Mouse (Mus musculus): ENCODE results near the gene Gm5089. TPM values are rescaled to one million over a fixed set of nuclear protein-coding genes. Genes with fewer than 3 reads are reported as not detected.

The Gm5089 gene
- total RNA-seq, 2 experiments from 2014 or later = 0.28 to 0.50 TPM

DNA sequence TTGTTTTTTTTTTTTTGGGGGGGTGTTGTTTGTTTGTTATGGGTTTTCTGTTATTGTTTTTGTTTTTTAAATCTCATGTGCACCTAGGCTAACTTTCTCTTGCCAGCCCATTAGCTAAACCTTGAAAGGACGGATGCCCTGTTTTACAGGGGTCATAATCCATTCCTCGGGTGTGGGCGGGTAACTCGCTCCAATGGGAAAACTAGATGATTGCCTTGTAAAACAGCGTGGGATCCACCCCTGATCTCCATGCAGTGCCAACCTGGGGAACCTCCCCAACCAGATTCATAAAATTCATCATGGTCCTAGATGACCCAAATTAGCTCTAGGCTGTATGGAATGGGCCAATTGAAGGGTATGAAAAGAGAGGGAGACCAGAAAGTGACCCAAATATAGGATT lies 51.0 kb downstream of the Gm5089 start:
- intact Hi-C loops (cut with DNase I) = loop anchor here (10.0 kb wide), 1 partner anchor 55 kb away; the partner anchor contains the start of gene Gm5089
- DNase-seq = no peak

DNA sequence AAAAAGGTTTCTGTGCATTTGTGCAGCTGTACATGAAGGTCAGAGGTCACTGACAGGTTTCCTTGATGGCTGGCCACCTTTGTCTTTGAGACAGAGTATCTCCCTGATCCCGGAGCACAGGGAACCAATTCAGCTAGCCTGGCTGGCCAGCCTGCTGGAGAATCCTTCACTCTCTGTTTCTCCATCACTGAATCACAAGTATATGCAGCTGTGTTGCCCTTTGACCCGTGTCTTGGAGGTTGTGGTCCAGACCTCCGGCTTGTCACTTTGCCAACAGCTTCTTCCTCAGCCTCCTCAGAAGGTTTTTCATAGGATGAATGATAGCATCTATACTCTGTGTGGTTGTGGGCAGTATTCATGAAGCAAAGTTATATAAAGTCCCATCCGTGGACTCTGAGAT lies 52.2 kb downstream of the Gm5089 start:
- intact Hi-C loops (cut with DNase I) = no loop called here
- DNase-seq = no peak

GRCm38 (mm10) chr14:122393119-122393518 lies 57.8 kb downstream of the Gm5089 start:
- intact Hi-C loops (cut with DNase I) = no loop called here

GRCm38 (mm10) chr14:122390935-122391334 lies 60.0 kb downstream of the Gm5089 start:
- peak; percentile 81 for DNase-seq
- intact Hi-C loops (cut with DNase I) = no loop called here

More at GRCm38 (mm10) chr14:122393119-122393518, 57.8 kb downstream of the Gm5089 start:
- no peak for DNase-seq

- no peak for DNase-seq
- intact Hi-C loops (cut with DNase I) = loop anchor here (10.0 kb wide), 2 partner anchors 165 to 485 kb away; no protein-coding TSS in a partner anchor
Observed at GRCm38 (mm10) chr14:122389684-122390370, 61.1 kb downstream of the Gm5089 start.

- intact Hi-C loops (cut with DNase I) = loop anchor here (10.0 kb wide), 2 partner anchors 164 to 486 kb away; no protein-coding TSS in a partner anchor
- peak; percentile 63 for DNase-seq
Observed at GRCm38 (mm10) chr14:122388431-122389031, 62.4 kb downstream of the Gm5089 start.

GRCm38 (mm10) chr14:122387781-122388180 lies 63.1 kb downstream of the Gm5089 start:
- intact Hi-C loops (cut with DNase I) = loop anchor here (10.0 kb wide), 2 partner anchors 163 to 487 kb away; no protein-coding TSS in a partner anchor
- DNase-seq = no peak

GRCm38 (mm10) chr14:122386281-122387130 lies 64.4 kb downstream of the Gm5089 start:
- DNase-seq = peak; percentile 0
- intact Hi-C loops (cut with DNase I) = loop anchor here (10.0 kb wide), 2 partner anchors 162 to 488 kb away; no protein-coding TSS in a partner anchor

DNA sequence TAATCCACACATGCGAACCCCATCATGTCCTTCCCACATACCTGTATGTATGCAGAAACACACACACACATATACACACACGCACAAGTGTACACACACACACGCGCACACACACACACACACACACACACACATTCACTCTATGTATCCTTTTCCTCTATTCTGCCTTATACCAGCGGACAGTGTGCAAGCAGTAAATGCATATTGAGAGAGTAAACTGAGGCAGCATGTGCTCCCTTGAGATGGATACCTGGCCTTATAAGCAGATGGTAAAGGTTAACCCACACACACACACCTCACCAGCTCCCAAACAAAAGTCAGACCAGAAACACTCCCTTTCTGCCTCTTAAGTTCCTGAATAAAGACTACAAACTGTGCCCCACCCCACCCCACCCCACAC lies 65.2 kb downstream of the Gm5089 start:
- no peak for DNase-seq
- intact Hi-C loops (cut with DNase I) = loop anchor here (10.0 kb wide), 2 partner anchors 161 to 489 kb away; no protein-coding TSS in a partner anchor

DNA sequence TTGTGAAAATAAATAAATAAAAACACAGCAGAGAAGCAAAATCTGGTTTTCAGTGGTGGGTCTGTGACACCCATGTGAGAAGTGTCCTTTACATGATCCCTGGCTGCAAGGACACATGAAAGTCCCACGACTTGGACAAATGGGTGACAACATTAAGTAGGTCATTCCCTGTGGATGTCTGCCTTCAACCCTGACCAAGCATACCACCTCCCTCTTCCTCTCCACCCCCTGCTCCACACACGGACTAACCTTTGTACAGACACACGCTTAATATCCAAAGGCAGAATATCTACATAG lies 65.7 kb downstream of the Gm5089 start:
- intact Hi-C loops (cut with DNase I) = loop anchor here (10.0 kb wide), 2 partner anchors 160 to 490 kb away; no protein-coding TSS in a partner anchor
- no peak for DNase-seq

Other genes starting within 250 kb of the Gm5089 start
- gene Zic5, start 14.6 kb upstream of the Gm5089 start, total RNA-seq (2021) = 1 to 10 TPM; 3.9 to 5.1 TPM
- gene Zic2, start 24.3 kb upstream of the Gm5089 start, total RNA-seq (2021) = 10 to 100 TPM; 22.4 to 24.1 TPM
- under 1 TPM in 1 of 2 experiments, not detected in 1; 0.40 TPM for gene Gm10837, start 39.5 kb upstream of the Gm5089 start, total RNA-seq (2021)
- 10 to 100 TPM; 26.1 to 29.5 TPM for gene Pcca, start 83.2 kb upstream of the Gm5089 start, total RNA-seq (2021)